In genomic region chr3:148887902-148888301, GRCm38 (mm10) we compare ENCODE assay signal across 15 mouse cellular contexts.
"Had no signal": no experiment of that assay in that cellular context is flagged by ENCODE, and none has a peak within 500 bp of the region (broad histone marks: within the 10 kb centered on the region; RNA-seq: fewer than 3 reads in every experiment).

No protein-coding gene starts in this region.

- H3K4me3 ChIP-seq: intestine, embryonic 15.5 days; left cerebral cortex, adult 2 months; limb, embryonic 10.5 days; liver, embryonic 15.5 days; lung, embryonic 15.5 days; megakaryocyte, embryonic 14.5 days; midbrain, embryonic 12.5 days; stomach, embryonic 15.5 days had no signal

- H3K36me3 ChIP-seq: intestine, embryonic 15.5 days; liver, embryonic 15.5 days had no signal

- H3K27ac ChIP-seq: intestine, embryonic 15.5 days; left cerebral cortex, adult 2 months; limb, embryonic 10.5 days; liver, embryonic 15.5 days; lung, embryonic 15.5 days; macrophage; midbrain, embryonic 12.5 days; stomach, embryonic 15.5 days had no signal

- ATAC-seq: intestine, embryonic 15.5 days had no signal

- H3K27me3 ChIP-seq: intestine, embryonic 15.5 days; liver, embryonic 15.5 days; lung, embryonic 15.5 days; megakaryocyte, embryonic 14.5 days; midbrain, embryonic 12.5 days; stomach, embryonic 15.5 days had no signal

- H3K4me1 ChIP-seq: intestine, embryonic 15.5 days; limb, embryonic 10.5 days; liver, embryonic 15.5 days; midbrain, embryonic 12.5 days; stomach, embryonic 15.5 days had no signal

- DNase-seq: kidney, adult 9 months; kidney, postnatal 14 days; right cerebral cortex, postnatal 14 days; thymus, adult 2 months; thymus, postnatal 25 days had no signal

- H3K9me3 ChIP-seq: intestine, embryonic 15.5 days; limb, embryonic 10.5 days; liver, embryonic 15.5 days; lung, embryonic 15.5 days; megakaryocyte, embryonic 14.5 days; midbrain, embryonic 12.5 days; stomach, embryonic 15.5 days had no signal

- H3K4me2 ChIP-seq: intestine, embryonic 15.5 days; liver, embryonic 11.5 days; liver, embryonic 15.5 days; lung, embryonic 15.5 days; midbrain, embryonic 12.5 days; stomach, embryonic 15.5 days had no signal

- H3K9ac ChIP-seq: intestine, embryonic 15.5 days; liver, embryonic 15.5 days; lung, embryonic 15.5 days; midbrain, embryonic 12.5 days; stomach, embryonic 15.5 days had no signal
